Mouse (Mus musculus) cerebellum, adult 2 months (tissue): ENCODE measurements around the gene Tent5b. TPM values are rescaled to one million over a fixed set of nuclear protein-coding genes. Genes with fewer than 3 reads are reported as not detected.

Experiments
- DNase-seq, 2 experiments: peaks; one replicate each; pipeline ENCODE4 v3.0.0; 2021
- H3K27ac ChIP-seq: fragments of 200-500 bp; 2 replicates; pipeline ENCODE4 v1.5.1; 2012; ENCODE audit warnings: low read length, control low read depth, inconsistent platforms; ENCODE audit not compliant: insufficient read depth
- H3K27me3 ChIP-seq: fragments of 200-500 bp; 2 replicates; pipeline ENCODE4 v1.6.1; 2012; ENCODE audit warnings: inconsistent platforms, mild to moderate bottlenecking, low read length, moderate library complexity; ENCODE audit not compliant: control insufficient read depth, insufficient read depth
- H3K4me1 ChIP-seq: fragments of 200-500 bp; 2 replicates; pipeline ENCODE4 v1.6.1; 2011; ENCODE audit warnings: low read length; ENCODE audit not compliant: control insufficient read depth, insufficient read depth
- H3K4me3 ChIP-seq: fragments of 200-500 bp; replicated peaks from 2 replicates; pipeline ENCODE3; 2011; ENCODE audit warnings: mild to moderate bottlenecking, low read depth, low read length, control low read depth; ENCODE audit not compliant: insufficient read depth
- CTCF ChIP-seq: fragments of 200-500 bp; IDR thresholded peaks from 2 replicates; pipeline ENCODE4 v1.5.1; 2011; ENCODE audit warnings: low read depth, mild to moderate bottlenecking, control low read depth, low read length, moderate library complexity, borderline replicate concordance; ENCODE audit not compliant: insufficient read depth
- POLR2A ChIP-seq: fragments of 200-500 bp; IDR thresholded peaks from 2 replicates; pipeline ENCODE4 v1.6.1; 2011; ENCODE audit warnings: low read length, control low read depth, borderline replicate concordance; ENCODE audit not compliant: insufficient read depth
- WGBS: fragments of 180-500 bp; shearing (Covaris S2); methylation state at CpG from one replicate; pipeline ENCODE4 v1.1.7; 2018; 5-methylcytosine and 5-hydroxymethylcytosine counted together
- polyA plus RNA-seq: library from polyadenylated mRNA; depleted of rRNA; stranded (reverse); fragments of >200 nt; gene quantifications from 2 replicates; pipeline ENCODE4 v1.2.3, GENCODE M21; 2012; rRNA removed

Gene Tent5b
- 0.21 and 0.26 TPM in 2 replicates for polyA plus RNA-seq

DNA sequence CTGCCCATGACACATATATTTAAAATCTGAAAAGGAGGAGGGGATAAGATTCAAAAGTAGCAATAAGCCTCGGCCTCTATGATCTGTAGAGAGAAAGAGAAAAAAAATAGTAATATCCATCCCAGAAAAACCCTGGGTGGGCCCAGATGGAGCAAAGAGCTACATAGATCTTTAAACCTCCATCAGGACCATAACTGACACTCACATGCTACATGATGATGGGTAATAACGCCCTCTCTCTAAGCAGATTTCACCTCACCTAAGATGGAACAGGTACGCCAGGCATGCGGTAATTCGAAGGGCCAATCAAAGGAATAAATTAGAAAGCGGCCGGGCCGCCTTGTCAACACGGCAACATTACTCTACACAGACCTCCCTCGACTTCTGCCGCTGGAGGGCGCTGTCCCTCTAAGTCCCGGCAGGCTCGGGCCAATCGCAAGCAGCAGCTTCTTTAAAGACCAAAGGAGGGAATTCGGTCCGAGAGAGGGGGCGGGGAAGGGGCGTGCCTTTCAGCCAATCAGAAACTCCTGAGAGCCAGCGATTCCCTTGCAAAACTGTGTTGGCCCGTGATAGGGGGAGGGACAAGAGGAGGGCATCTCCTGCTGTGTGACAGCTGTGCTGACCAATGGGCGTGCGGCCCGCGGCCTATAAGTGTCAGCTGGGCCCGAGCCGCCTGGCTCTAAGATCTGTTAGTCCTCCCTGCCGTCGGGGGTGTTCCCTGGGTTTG lies at the start of gene Tent5b:
TSS of gene Tent5b (plus strand) at position 675 of the 727 bp plus-strand sequence.
- TF ChIP-seq POLR2A: no peak
- peak; percentile 72 for TF ChIP-seq CTCF
- WGBS: 4% methylated on average over 29 of the region's 29 CpGs
- H3K27ac ChIP-seq: no peak within 1 kb of the TSS
- no peaks in the 10 kb centered on the region for H3K27me3 ChIP-seq
- peak; percentile 92 to 95 for DNase-seq
- no peaks in the 10 kb centered on the region for H3K4me1 ChIP-seq
- H3K4me3 ChIP-seq: peak within 1 kb of the TSS; percentile 15

DNA sequence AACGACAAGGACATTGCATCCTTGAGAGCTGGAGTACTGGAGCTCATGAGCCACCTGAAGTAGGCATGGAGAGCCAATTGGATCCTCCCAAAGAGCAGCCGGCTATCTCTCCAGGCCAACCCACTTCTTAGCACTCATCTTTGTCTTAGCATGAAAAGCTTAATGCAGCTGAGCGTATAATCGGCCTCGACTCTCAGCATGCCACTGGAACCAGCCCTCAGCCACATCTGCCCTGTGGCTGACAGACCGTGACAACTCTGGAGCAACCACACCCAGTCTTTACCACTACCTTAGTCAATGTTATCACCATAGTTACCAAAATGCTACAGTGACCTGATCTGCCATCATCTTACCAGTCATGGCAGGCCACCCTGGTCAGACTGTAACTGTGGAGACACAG lies 48.4 kb upstream of the Tent5b start:
- TF ChIP-seq CTCF (no peak), POLR2A (no peak)
- Histone ChIP-seq H3K4me3 (no peak overlapping the region), H3K27ac (no peak overlapping the region), H3K27me3 (no peaks in the 10 kb centered on the region), H3K4me1 (peaks cover 8% of the 10 kb centered on the region; the same call in 1 of the 2 replicates)
- no peak for DNase-seq
- WGBS: 36% methylated on average over 6 of the region's 6 CpGs

DNA sequence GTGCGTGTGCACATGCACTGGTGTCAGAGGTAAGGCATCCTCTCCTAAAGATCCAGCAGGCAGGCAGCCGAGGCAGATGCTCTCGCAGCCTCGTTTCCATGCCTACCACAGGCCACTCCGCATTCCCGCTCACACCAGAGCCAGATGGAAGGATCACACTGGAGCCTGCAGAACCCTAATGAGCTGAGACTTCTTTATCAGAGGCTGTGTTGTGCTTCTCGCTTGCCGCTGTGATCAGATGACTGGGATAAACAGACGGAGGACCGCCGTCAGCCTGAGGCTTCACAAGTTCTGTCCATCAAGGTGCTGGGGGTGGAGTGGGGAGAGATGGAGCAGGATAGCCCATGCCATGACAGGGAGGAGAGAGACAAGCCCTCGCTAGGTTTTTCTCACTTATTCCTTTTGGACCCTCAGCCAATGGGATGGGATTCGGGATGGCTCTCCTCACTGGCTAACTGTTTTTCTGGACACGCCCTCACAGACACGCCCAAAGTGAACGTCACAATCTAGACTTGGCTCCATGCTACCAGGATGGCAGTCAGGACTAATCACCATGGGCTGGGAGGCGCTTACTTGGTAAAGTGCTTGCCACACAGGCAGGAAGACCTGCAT lies 47.3 kb upstream of the Tent5b start:
- no peak overlapping the region for H3K27ac ChIP-seq
- H3K4me1 ChIP-seq: peaks cover 8% of the 10 kb centered on the region; the same call in 1 of the 2 replicates
- no peak for TF ChIP-seq CTCF
- TF ChIP-seq POLR2A: no peak
- DNase-seq: peak; percentile 41 to 58
- no peaks in the 10 kb centered on the region for H3K27me3 ChIP-seq
- 6% methylated on average over 17 of the region's 17 CpGs for WGBS
- H3K4me3 ChIP-seq: peak overlapping the region; percentile 32

- Histone ChIP-seq H3K27ac (no peak overlapping the region), H3K4me3 (no peak overlapping the region), H3K27me3 (no peaks in the 10 kb centered on the region), H3K4me1 (peaks cover 20% of the 10 kb centered on the region)
- TF ChIP-seq POLR2A (no peak), CTCF (no peak)
- WGBS: 91% methylated on average over 11 of the region's 11 CpGs
- DNase-seq: no peak
Measured at GRCm38 (mm10) chr4:133435921-133436320, 44.0 kb upstream of the Tent5b start.

DNA sequence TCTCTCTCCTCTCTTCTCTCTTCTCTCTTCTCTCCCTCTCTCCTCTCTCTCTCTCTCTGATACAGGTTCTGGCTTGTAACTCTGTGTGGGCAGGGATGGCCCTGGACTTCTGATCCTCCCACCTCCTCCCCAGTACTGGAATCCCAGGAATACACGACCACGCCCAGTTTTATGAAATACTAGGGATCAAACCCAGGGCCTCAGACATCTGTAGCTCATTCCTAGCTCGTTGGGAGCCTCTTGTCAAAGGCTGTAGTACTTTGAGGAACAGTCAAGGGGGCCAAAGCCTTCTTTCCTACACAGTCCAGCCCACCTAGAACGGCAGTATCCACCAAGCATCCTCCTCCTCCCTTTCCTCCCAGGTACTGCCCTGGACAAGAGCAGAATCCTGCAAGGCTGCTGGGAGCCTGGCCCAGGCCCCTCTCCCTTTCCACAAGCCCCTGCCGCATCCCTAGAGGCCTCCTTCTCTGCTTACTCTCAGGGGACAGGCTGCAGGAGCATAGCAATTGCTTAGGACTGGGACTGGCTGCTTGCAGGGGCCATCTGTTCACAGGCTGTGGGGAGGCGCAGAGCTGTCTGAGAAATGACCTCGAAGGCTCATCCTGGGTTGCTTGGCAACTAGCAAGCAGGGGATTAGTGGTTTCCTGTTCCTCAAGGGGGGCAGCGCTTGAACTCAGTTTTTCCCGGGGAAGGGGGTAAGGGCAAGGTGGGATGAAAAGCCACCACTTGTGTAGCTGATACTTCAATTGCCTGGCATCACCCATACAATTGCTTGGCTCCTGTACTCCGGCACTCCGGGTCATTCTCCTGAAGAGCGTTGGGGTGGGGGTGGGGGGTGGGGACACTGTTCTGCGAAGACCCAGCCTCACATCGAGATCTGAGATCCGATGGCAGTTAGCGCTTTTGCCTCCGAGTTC lies 40.2 kb upstream of the Tent5b start:
- no peaks in the 10 kb centered on the region for H3K27me3 ChIP-seq
- 11% methylated on average over 17 of the region's 17 CpGs for WGBS
- H3K27ac ChIP-seq: peak overlapping the region; percentile 18; the same call in 1 of the 2 replicates
- H3K4me1 ChIP-seq: peaks cover 12% of the 10 kb centered on the region
- no peak for TF ChIP-seq POLR2A
- no peak for TF ChIP-seq CTCF
- peak; percentile 59 to 66 for DNase-seq
- H3K4me3 ChIP-seq: no peak overlapping the region

- no peaks in the 10 kb centered on the region for H3K27me3 ChIP-seq
- H3K4me3 ChIP-seq: no peak overlapping the region
- DNase-seq: no peak
- 33% methylated on average over 6 of the region's 6 CpGs for WGBS
- no peak overlapping the region for H3K27ac ChIP-seq
- peaks cover 12% of the 10 kb centered on the region for H3K4me1 ChIP-seq
- TF ChIP-seq POLR2A: no peak
- TF ChIP-seq CTCF: no peak
Measured at GRCm38 (mm10) chr4:133440377-133440795, 39.5 kb upstream of the Tent5b start.

- peaks cover 12% of the 10 kb centered on the region for H3K4me1 ChIP-seq
- WGBS: 77% methylated on average over 3 of the region's 3 CpGs
- DNase-seq: no peak
- no peak overlapping the region for H3K4me3 ChIP-seq
- H3K27me3 ChIP-seq: no peaks in the 10 kb centered on the region
- H3K27ac ChIP-seq: no peak overlapping the region
- TF ChIP-seq POLR2A (no peak), CTCF (no peak)
Measured at GRCm38 (mm10) chr4:133442194-133442593, 37.7 kb upstream of the Tent5b start.
